Mouse (Mus musculus) CH12.LX (cell line): ENCODE results near the gene Hspa12a.

ENCODE experiments used
- CTCF ChIP-seq, 2 experiments: IDR thresholded peaks in 1 of 2; conservative IDR thresholded peaks in 1 of 2; 2 replicates each; pipeline ENCODE4 v1.5.1; 2011 to 2012; ENCODE audit warnings: low read depth in 2 of 2, low read length in 2 of 2, improper control_type of control experiment in 1 of 2, inconsistent platforms in 1 of 2, mild to moderate bottlenecking in 1 of 2, moderate library complexity in 1 of 2
- EP300 ChIP-seq: IDR thresholded peaks from 2 replicates; pipeline ENCODE4 v1.6.1; 2011; ENCODE audit warnings: low read length, improper control_type of control experiment
- MAFK ChIP-seq: IDR thresholded peaks from 2 replicates; pipeline ENCODE4 v1.6.1; 2011; ENCODE audit warnings: low read length, improper control_type of control experiment; ENCODE audit not compliant: insufficient replicate concordance
- MAX ChIP-seq: IDR thresholded peaks from 2 replicates; pipeline ENCODE4 v1.6.1; 2011; ENCODE audit warnings: low read length, improper control_type of control experiment
- MXI1 ChIP-seq: IDR thresholded peaks from 2 replicates; pipeline ENCODE4 v1.6.1; 2011; ENCODE audit warnings: mild to moderate bottlenecking, low read depth, low read length, improper control_type of control experiment
- NELFE ChIP-seq: IDR thresholded peaks from 2 replicates; pipeline ENCODE4 v1.6.1; 2011; ENCODE audit warnings: low read depth, low read length, improper control_type of control experiment

DNA sequence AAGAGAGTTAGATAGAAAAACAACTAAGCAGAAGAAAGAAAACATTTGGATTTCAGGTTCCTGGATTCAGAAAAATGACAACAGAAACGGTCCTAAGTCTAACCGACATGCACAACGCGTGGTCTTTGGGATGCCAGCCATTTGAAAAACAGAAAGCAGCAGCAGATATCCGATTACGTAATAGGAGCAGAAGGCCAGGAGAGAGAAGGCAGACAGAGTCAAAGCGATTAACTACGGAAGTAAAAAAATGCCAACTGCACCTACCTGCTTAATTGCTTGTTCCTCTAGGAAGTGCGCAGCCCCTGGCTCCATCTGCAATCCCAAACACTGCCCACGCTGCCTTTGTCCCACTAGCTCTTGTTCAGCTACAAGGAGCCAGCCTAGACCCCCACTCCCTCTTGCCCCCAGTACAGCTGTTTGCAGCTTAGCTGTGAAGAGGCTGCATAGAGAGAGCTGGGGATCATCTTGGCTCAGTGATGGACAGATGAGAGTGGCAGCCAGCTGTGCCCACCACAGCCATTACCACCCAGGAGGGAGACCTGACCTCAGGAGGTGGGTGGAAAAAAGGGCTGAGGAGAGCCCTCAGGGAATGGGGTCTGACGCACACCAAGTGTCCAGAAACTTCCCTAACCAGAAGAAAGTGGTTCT lies 31.9 kb upstream of the Hspa12a start:
- TF ChIP-seq EP300 (no peak), MAFK (no peak), NELFE (no peak), MXI1 (no peak), CTCF (conservative IDR thresholded peaks at IDR 0.05 in 1 of 2, IDR thresholded peaks at IDR 0.05 in 1 of 2; ENCODE audit: low read depth in 2 of 2, low read length in 2 of 2) (no peak), MAX (no peak)
